Mouse (Mus musculus) megakaryocyte, embryonic 14.5 days (primary cell): Measurements from ENCODE around the gene Ager. TPM values are rescaled to one million over a fixed set of nuclear protein-coding genes. Genes with fewer than 3 reads are reported as not detected.
A peak's percentile ranks its signal among the peaks of the same experiment; 100 is the strongest.

Experiments
- H3K27me3 ChIP-seq: replicated peaks from 2 replicates; pipeline ENCODE3; 2012; ENCODE audit warnings: inconsistent platforms
- H3K36me3 ChIP-seq: replicated peaks from 2 replicates; pipeline ENCODE3; 2012; ENCODE audit warnings: low read length, inconsistent platforms, mixed read lengths
- H3K4me1 ChIP-seq: 2 replicates; pipeline ENCODE4 v1.6.1; 2012; ENCODE audit warnings: inconsistent platforms
- H3K4me3 ChIP-seq: replicated peaks from 2 replicates; pipeline ENCODE3; 2012; ENCODE audit warnings: moderate library complexity, mild to moderate bottlenecking, inconsistent platforms
- H3K9me3 ChIP-seq: 2 replicates; pipeline ENCODE4 v1.6.1; 2012; ENCODE audit warnings: inconsistent platforms
- FLI1 ChIP-seq: IDR thresholded peaks from 2 replicates; pipeline ENCODE4 v1.6.1; 2012; ENCODE audit warnings: low read length, inconsistent platforms, mixed read lengths
- GATA1 ChIP-seq: IDR thresholded peaks from 3 replicates; pipeline ENCODE4 v1.6.1; 2012; ENCODE audit warnings: mixed read lengths, low read length, inconsistent platforms, borderline replicate concordance
- polyA plus RNA-seq: library from polyadenylated mRNA; stranded (reverse); fragments of >175 nt; gene quantifications from 2 replicates; pipeline ENCODE4 v1.2.3, GENCODE M21; 2012; ENCODE audit warnings: low replicate concordance; ENCODE audit not compliant: insufficient read depth

Gene Ager
- polyA plus RNA-seq, 1 experiment, result 32.8 TPM

GRCm38 (mm10) chr17:34583397-34583796, 14.3 kb upstream of the Ager start:
- Histone ChIP-seq H3K9me3 (no peaks in the 10 kb centered on the region), H3K27me3 (peaks cover 44% of the 10 kb centered on the region), H3K4me1 (peaks cover 17% of the 10 kb centered on the region), H3K4me3 (no peak overlapping the region), H3K36me3 (no peaks in the 10 kb centered on the region)
- TF ChIP-seq FLI1, result no peak
- TF ChIP-seq GATA1, result no peak

GRCm38 (mm10) chr17:34583819-34584218, 13.8 kb upstream of the Ager start:
- peaks cover 21% of the 10 kb centered on the region for H3K4me1 ChIP-seq
- peaks cover 44% of the 10 kb centered on the region for H3K27me3 ChIP-seq
- no peak for TF ChIP-seq FLI1
- no peak for TF ChIP-seq GATA1
- no peaks in the 10 kb centered on the region for H3K9me3 ChIP-seq
- no peaks in the 10 kb centered on the region for H3K36me3 ChIP-seq
- H3K4me3 ChIP-seq, result no peak overlapping the region

GRCm38 (mm10) chr17:34585121-34585520, 12.5 kb upstream of the Ager start:
- no peaks in the 10 kb centered on the region for H3K9me3 ChIP-seq
- peaks cover 40% of the 10 kb centered on the region for H3K27me3 ChIP-seq
- no peaks in the 10 kb centered on the region for H3K36me3 ChIP-seq
- peaks cover 34% of the 10 kb centered on the region for H3K4me1 ChIP-seq
- no peak overlapping the region for H3K4me3 ChIP-seq
- no peak for TF ChIP-seq GATA1
- TF ChIP-seq FLI1, result no peak

GRCm38 (mm10) chr17:34585877-34586771, 11.5 kb upstream of the Ager start:
- H3K4me1 ChIP-seq, result peaks cover 44% of the 10 kb centered on the region
- TF ChIP-seq GATA1 (no peak), FLI1 (no peak)
- H3K27me3 ChIP-seq, result peaks cover 30% of the 10 kb centered on the region
- peak overlapping the region; percentile 93 for H3K4me3 ChIP-seq
- no peaks in the 10 kb centered on the region for H3K36me3 ChIP-seq
- no peaks in the 10 kb centered on the region for H3K9me3 ChIP-seq

GRCm38 (mm10) chr17:34586796-34587422, 10.8 kb upstream of the Ager start:
- H3K36me3 ChIP-seq, result no peaks in the 10 kb centered on the region
- H3K4me1 ChIP-seq, result peaks cover 50% of the 10 kb centered on the region
- peak overlapping the region; percentile 93 for H3K4me3 ChIP-seq

GRCm38 (mm10) chr17:34587423-34587811, 10.2 kb upstream of the Ager start:
- peaks cover 21% of the 10 kb centered on the region for H3K27me3 ChIP-seq
- no peaks in the 10 kb centered on the region for H3K9me3 ChIP-seq
- H3K36me3 ChIP-seq, result no peaks in the 10 kb centered on the region
- H3K4me1 ChIP-seq, result peaks cover 50% of the 10 kb centered on the region
- peak overlapping the region; percentile 93 for H3K4me3 ChIP-seq
- TF ChIP-seq GATA1 (no peak), FLI1 (no peak)

More at GRCm38 (mm10) chr17:34586796-34587422, 10.8 kb upstream of the Ager start:
- Histone ChIP-seq H3K27me3 (peaks cover 26% of the 10 kb centered on the region), H3K9me3 (no peaks in the 10 kb centered on the region)
- TF ChIP-seq FLI1, result no peak
- no peak for TF ChIP-seq GATA1

- Histone ChIP-seq H3K36me3 (no peaks in the 10 kb centered on the region), H3K27me3 (peaks cover 18% of the 10 kb centered on the region), H3K4me1 (peaks cover 50% of the 10 kb centered on the region), H3K9me3 (no peaks in the 10 kb centered on the region), H3K4me3 (peak overlapping the region; percentile 93)
- no peak for TF ChIP-seq GATA1
- no peak for TF ChIP-seq FLI1
These were observed 9.8 kb upstream of the Ager start for GRCm38 (mm10) chr17:34587814-34588213.

- H3K4me3 ChIP-seq, result peak overlapping the region; percentile 93
- no peaks in the 10 kb centered on the region for H3K9me3 ChIP-seq
- peaks cover 6% of the 10 kb centered on the region for H3K36me3 ChIP-seq
- TF ChIP-seq FLI1, result no peak
- TF ChIP-seq GATA1, result no peak
- peaks cover 60% of the 10 kb centered on the region for H3K4me1 ChIP-seq
- H3K27me3 ChIP-seq, result peaks cover 10% of the 10 kb centered on the region
These were observed 8.9 kb upstream of the Ager start for GRCm38 (mm10) chr17:34588767-34589166.

- H3K27me3 ChIP-seq, result peaks cover 9% of the 10 kb centered on the region
- H3K36me3 ChIP-seq, result peaks cover 11% of the 10 kb centered on the region
- H3K9me3 ChIP-seq, result no peaks in the 10 kb centered on the region
- peak overlapping the region; percentile 94 for H3K4me3 ChIP-seq
- TF ChIP-seq FLI1 (no peak), GATA1 (no peak)
- H3K4me1 ChIP-seq, result peaks cover 64% of the 10 kb centered on the region
These were observed 8.5 kb upstream of the Ager start for GRCm38 (mm10) chr17:34589206-34589605.

GRCm38 (mm10) chr17:34589681-34590101, 8.0 kb upstream of the Ager start, which contains the start of gene Gpsm3:
Gene Gpsm3 (plus strand): TSS chr17:34589806.
- TF ChIP-seq GATA1 (no peak), FLI1 (no peak)
- H3K27me3 ChIP-seq, result peaks cover 9% of the 10 kb centered on the region
- peaks cover 69% of the 10 kb centered on the region for H3K4me1 ChIP-seq
- peaks cover 16% of the 10 kb centered on the region for H3K36me3 ChIP-seq
- H3K4me3 ChIP-seq, result peak within 1 kb of the TSS; percentile 94
- no peaks in the 10 kb centered on the region for H3K9me3 ChIP-seq
